Mouse (Mus musculus): ENCODE results near the gene Pdcd1.

DNA sequence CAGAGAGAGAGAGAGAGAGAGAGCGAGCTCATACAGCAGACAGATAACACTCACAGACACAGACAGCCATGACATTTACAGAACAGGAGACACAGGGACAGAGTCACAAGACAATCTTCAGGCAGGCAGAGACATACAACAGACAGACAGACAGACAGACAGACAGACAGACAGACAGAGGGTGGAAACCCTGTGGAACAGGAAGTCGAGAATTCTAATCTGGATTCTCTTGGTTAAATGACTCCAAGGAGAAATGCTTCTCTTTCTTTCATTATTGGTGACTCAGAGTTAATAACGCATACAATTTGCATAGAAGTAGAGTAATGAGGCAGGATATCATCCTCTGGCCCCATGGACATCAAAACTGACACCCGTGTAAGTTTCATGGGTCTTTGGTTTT is 5.8 kb downstream of the Pdcd1 start:
- TF ChIP-seq POLR2A (IDR thresholded peaks at IDR 0.05; ENCODE audit: low read depth, low read length): no peak
- no peak for TF ChIP-seq CTCF (IDR thresholded peaks at IDR 0.05; ENCODE audit: extremely low read depth, insufficient read depth, insufficient read length, insufficient replicate concordance)
